Mouse (Mus musculus) heart, embryonic 11.5 days (tissue): ENCODE data around the gene Actb. TPM values are rescaled to one million over a fixed set of nuclear protein-coding genes. Genes with fewer than 3 reads are reported as not detected.
"Not testable (repeated sequence)": the region's sequence is repeated elsewhere in the genome, so short reads cannot be mapped to it uniquely, and the experiment has no call there.

Experiments
- ATAC-seq: fragments of 200-750 bp; cut with Nextera tagmentation; replicated peaks from 2 replicates; pipeline ENCODE4 v1.8.0; 2017; ENCODE audit warnings: moderate library complexity; ENCODE audit not compliant: insufficient number of reproducible peaks, low FRiP score, low TSS enrichment
- H3K27ac ChIP-seq: fragments of 300-500 bp; sonication (generic); 2 replicates; pipeline ENCODE4 v1.5.1; 2014; ENCODE audit warnings: mild to moderate bottlenecking, low read depth, low read length
- H3K27me3 ChIP-seq: fragments of 300-500 bp; sonication (generic); 2 replicates; pipeline ENCODE4 v1.6.1; 2014; ENCODE audit warnings: mild to moderate bottlenecking, low read length, mixed read lengths; ENCODE audit not compliant: control insufficient read depth, insufficient read depth
- H3K36me3 ChIP-seq: fragments of 300-500 bp; sonication (generic); 2 replicates; pipeline ENCODE4 v1.6.1; 2014; ENCODE audit warnings: mild to moderate bottlenecking, low read length, moderate library complexity, mixed read lengths; ENCODE audit not compliant: control insufficient read depth, insufficient read depth
- H3K4me1 ChIP-seq: fragments of 300-500 bp; sonication (generic); 2 replicates; pipeline ENCODE4 v1.6.1; 2014; ENCODE audit warnings: low read length; ENCODE audit not compliant: control insufficient read depth, insufficient read depth
- H3K4me2 ChIP-seq: fragments of 300-500 bp; sonication (generic); 2 replicates; pipeline ENCODE4 v1.6.1; 2014; ENCODE audit warnings: mild to moderate bottlenecking, moderate library complexity
- H3K4me3 ChIP-seq: fragments of 300-500 bp; sonication (generic); 2 replicates; pipeline ENCODE4 v1.5.1; 2014; ENCODE audit warnings: low read depth, low read length
- H3K9ac ChIP-seq: fragments of 300-500 bp; sonication (generic); 2 replicates; pipeline ENCODE4 v1.6.1; 2014; ENCODE audit warnings: mild to moderate bottlenecking, low read depth, low read length, moderate library complexity
- H3K9me3 ChIP-seq: fragments of 300-500 bp; sonication (generic); replicated peaks from 2 replicates; pipeline ENCODE4 v1.6.1; 2016; ENCODE audit warnings: low read length; ENCODE audit not compliant: control insufficient read depth
- WGBS: fragments of 180-500 bp; shearing (Covaris S2); extraction: QIAGEN DNeasy Blood & Tissue Kit; methylation state at CpG from one replicate; pipeline ENCODE4 v1.1.7; 2014; ENCODE audit not compliant: insufficient replicate concordance; 5-methylcytosine and 5-hydroxymethylcytosine counted together
- polyA plus RNA-seq: library from polyadenylated mRNA; unstranded; fragments of >200 nt; fragmentation: Nextera tagmentation; extraction: Ambion mirVana; gene quantifications from 2 replicates; pipeline ENCODE4 v1.2.1, GENCODE M21; 2014

Actb gene
- polyA plus RNA-seq, 1 experiment from 2014 or later = 8,290 TPM

GRCm38 (mm10) chr5:142894918-142895613 is 11.5 kb downstream of the Actb start, which contains the start of gene Fbxl18:
Gene Fbxl18 (minus strand): TSS chr5:142895421.
- under 1% methylated on average over 40 of the region's 40 CpGs for WGBS
- peak within 1 kb of the TSS; percentile 83 for H3K9ac ChIP-seq
- H3K27me3 ChIP-seq = no peaks in the 10 kb centered on the region

GRCm38 (mm10) chr5:142891396-142891795 is 15.2 kb downstream of the Actb start:
- H3K4me2 ChIP-seq = no peak overlapping the region
- no peak overlapping the region for H3K27ac ChIP-seq
- no peak overlapping the region for H3K9ac ChIP-seq
- H3K36me3 ChIP-seq = peaks cover 4% of the 10 kb centered on the region
- ATAC-seq = no peak
- no peaks in the 10 kb centered on the region for H3K27me3 ChIP-seq
- H3K9me3 ChIP-seq = no peaks in the 10 kb centered on the region
- 66% methylated on average over 6 of the region's 6 CpGs for WGBS
- no peak overlapping the region for H3K4me3 ChIP-seq
- peaks cover 7% of the 10 kb centered on the region for H3K4me1 ChIP-seq

More at GRCm38 (mm10) chr5:142894918-142895613, 11.5 kb downstream of the Actb start, which contains the start of gene Fbxl18:
- peaks cover 2% of the 10 kb centered on the region; the same call in 1 of the 2 replicates for H3K36me3 ChIP-seq
- peak within 1 kb of the TSS; percentile 94 for H3K4me2 ChIP-seq
- peak; percentile 90 for ATAC-seq
- peaks cover 7% of the 10 kb centered on the region for H3K4me1 ChIP-seq
- H3K4me3 ChIP-seq = peak within 1 kb of the TSS; percentile 81
- H3K27ac ChIP-seq = peak within 1 kb of the TSS; percentile 85
- H3K9me3 ChIP-seq = no peaks in the 10 kb centered on the region

GRCm38 (mm10) chr5:142887533-142887932 is 19.0 kb downstream of the Actb start:
- H3K9ac ChIP-seq, H3K4me2 ChIP-seq, H3K4me1 ChIP-seq, H3K27me3 ChIP-seq, H3K27ac ChIP-seq, H3K9me3 ChIP-seq, ATAC-seq, H3K4me3 ChIP-seq: not testable (repeated sequence)
- WGBS = 77% methylated on average over 3 of the region's 3 CpGs
- peaks cover 27% of the 10 kb centered on the region for H3K36me3 ChIP-seq

- H3K4me2 ChIP-seq = no peak overlapping the region
- H3K4me3 ChIP-seq = no peak overlapping the region
- H3K36me3 ChIP-seq = peaks cover 27% of the 10 kb centered on the region
- H3K9me3 ChIP-seq = no peaks in the 10 kb centered on the region
- ATAC-seq = no peak
- 91% methylated on average over 20 of the region's 20 CpGs for WGBS
- no peaks in the 10 kb centered on the region for H3K27me3 ChIP-seq
- peaks cover 2% of the 10 kb centered on the region for H3K4me1 ChIP-seq
- H3K9ac ChIP-seq = no peak overlapping the region
- no peak overlapping the region for H3K27ac ChIP-seq
These were observed 19.8 kb downstream of the Actb start for GRCm38 (mm10) chr5:142886761-142887160.

- H3K9ac ChIP-seq = no peak overlapping the region
- H3K4me2 ChIP-seq = no peak overlapping the region
- WGBS = 93% methylated on average over 19 of the region's 19 CpGs
- H3K36me3 ChIP-seq = peaks cover 27% of the 10 kb centered on the region
- peaks cover 7% of the 10 kb centered on the region for H3K4me1 ChIP-seq
- no peak for ATAC-seq
- no peak overlapping the region for H3K4me3 ChIP-seq
- H3K9me3 ChIP-seq = no peaks in the 10 kb centered on the region
- no peaks in the 10 kb centered on the region for H3K27me3 ChIP-seq
- H3K27ac ChIP-seq = no peak overlapping the region
These were observed 20.4 kb downstream of the Actb start for GRCm38 (mm10) chr5:142886181-142886580.

- WGBS = 93% methylated on average over 11 of the region's 11 CpGs
- Histone ChIP-seq H3K4me3 (no peak overlapping the region), H3K9ac (no peak overlapping the region), H3K36me3 (peaks cover 30% of the 10 kb centered on the region), H3K27me3 (no peaks in the 10 kb centered on the region), H3K4me2 (no peak overlapping the region), H3K4me1 (peaks cover 13% of the 10 kb centered on the region), H3K27ac (no peak overlapping the region), H3K9me3 (no peaks in the 10 kb centered on the region)
- no peak for ATAC-seq
These were observed 24.1 kb downstream of the Actb start for GRCm38 (mm10) chr5:142882471-142882870.

GRCm38 (mm10) chr5:142881936-142882335 is 24.6 kb downstream of the Actb start:
- H3K27me3 ChIP-seq = no peaks in the 10 kb centered on the region
- no peak overlapping the region for H3K4me3 ChIP-seq
- no peak overlapping the region for H3K4me2 ChIP-seq
- ATAC-seq = no peak
- H3K4me1 ChIP-seq = peaks cover 18% of the 10 kb centered on the region
- WGBS = 59% methylated on average over 8 of the region's 8 CpGs
- H3K27ac ChIP-seq = 0 out of 2 replicates have a peak overlapping the region, but pooled peaks have one; percentile 8
- H3K36me3 ChIP-seq = peaks cover 30% of the 10 kb centered on the region
- no peaks in the 10 kb centered on the region for H3K9me3 ChIP-seq
- no peak overlapping the region; the same call in 1 of the 2 replicates for H3K9ac ChIP-seq

- Histone ChIP-seq H3K27me3 (no peaks in the 10 kb centered on the region), H3K9ac (no peak overlapping the region; the same call in 1 of the 2 replicates), H3K4me1 (peaks cover 19% of the 10 kb centered on the region), H3K4me2 (no peak overlapping the region), H3K27ac (peak overlapping the region; percentile 16; the same call in 1 of the 2 replicates), H3K4me3 (no peak overlapping the region), H3K9me3 (no peaks in the 10 kb centered on the region), H3K36me3 (peaks cover 22% of the 10 kb centered on the region)
- 40% methylated on average over 13 of the region's 13 CpGs for WGBS
- ATAC-seq = no peak
These were observed 25.6 kb downstream of the Actb start for GRCm38 (mm10) chr5:142880806-142881516.
